In genomic region chr4:129079126-129079525, GRCm38 (mm10) we compare ENCODE assay signal across 44 mouse cellular contexts. TPM values are rescaled to one million over a fixed set of nuclear protein-coding genes. Genes with fewer than 3 reads are reported as not detected.
"Had no signal": no experiment of that assay in that cellular context is flagged by ENCODE, and none has a peak within 500 bp of the region (broad histone marks: within the 10 kb centered on the region; RNA-seq: fewer than 3 reads in every experiment).

No protein-coding gene starts in this region.

- H3K4me1 ChIP-seq: heart, embryonic 12.5 days; hindbrain, embryonic 12.5 days; hindbrain, embryonic 13.5 days; hindbrain, embryonic 15.5 days; intestine, embryonic 15.5 days had no signal

- H3K27me3 ChIP-seq: heart, embryonic 12.5 days; heart, embryonic 13.5 days; heart, embryonic 15.5 days; hindbrain, embryonic 12.5 days; hindbrain, embryonic 13.5 days; hindbrain, embryonic 15.5 days; intestine, embryonic 15.5 days; kidney, embryonic 15.5 days had no signal

- ATAC-seq: hindbrain, embryonic 16.5 days; hindbrain, postnatal 0 days; inflammation-experienced regulatory T-cells, adult 6 months; intestine, embryonic 15.5 days; intestine, embryonic 16.5 days; intestine, postnatal 0 days had no signal

- DNase-seq: heart, postnatal 10 days; heart, postnatal 14 days; heart, postnatal 36 days; heart, postnatal 4 days; kidney, adult 11 months; kidney, adult 18-20 months; kidney, adult 2 months; kidney, adult 8-10 months; kidney, adult 9 months; kidney, postnatal 10 days; kidney, postnatal 14 days; kidney, postnatal 25 days; kidney, postnatal 36 days; kidney, postnatal 4 days; layer of hippocampus, adult 9-11 months; layer of hippocampus, postnatal 36 days had no signal

- H3K27ac ChIP-seq: heart, embryonic 13.5 days; heart, embryonic 15.5 days; hindbrain, embryonic 10.5 days; hindbrain, embryonic 12.5 days; hindbrain, embryonic 13.5 days; hindbrain, embryonic 14.5 days; hindbrain, embryonic 15.5 days; hindbrain, postnatal 0 days; intestine, embryonic 15.5 days; kidney, embryonic 15.5 days; kidney, postnatal 0 days; layer of hippocampus, adult 2 months; left cerebral cortex, adult 2 months had no signal

- H3K9ac ChIP-seq: heart, embryonic 12.5 days; heart, embryonic 13.5 days; heart, embryonic 15.5 days; hindbrain, embryonic 12.5 days; hindbrain, embryonic 13.5 days; hindbrain, embryonic 14.5 days; hindbrain, embryonic 15.5 days; intestine, embryonic 15.5 days; kidney, embryonic 15.5 days had no signal

- H3K4me3 ChIP-seq: heart, embryonic 12.5 days; heart, embryonic 13.5 days; heart, embryonic 15.5 days; hindbrain, embryonic 10.5 days; hindbrain, embryonic 12.5 days; hindbrain, embryonic 13.5 days; hindbrain, embryonic 15.5 days; intestine, embryonic 15.5 days; kidney, embryonic 15.5 days; layer of hippocampus, adult 2 months; left cerebral cortex, adult 2 months had no signal

RNA-seq across cellular contexts. Expression of gene Tmem54, which starts 26.2 kb away (rescaled TPM):
- total RNA-seq: heart, postnatal 10 days; heart, postnatal 14 days; heart, postnatal 25 days; heart, postnatal 36 days; heart, postnatal 4 days; hematopoietic stem cell, adult 5-6 weeks; hindbrain, postnatal 0 days; layer of hippocampus, adult 18-20 months; layer of hippocampus, adult 2 months; layer of hippocampus, adult 8-10 months; layer of hippocampus, postnatal 14 days; layer of hippocampus, postnatal 25 days; layer of hippocampus, postnatal 36 days; left cerebral cortex, adult 18-20 months; left cerebral cortex, adult 2 months; left cerebral cortex, adult 8-10 months had no signal
- polyA plus RNA-seq: heart, embryonic 14.5 days; heart, postnatal 0 days; hindbrain, embryonic 13.5 days; hindbrain, embryonic 14.5 days; hindbrain, embryonic 15.5 days; inflammation-experienced regulatory T-cells, adult 6 months had no signal

RNA-seq across cellular contexts. Expression of gene Hpca, which starts 42.7 kb away (rescaled TPM):
- total RNA-seq: heart, postnatal 25 days; heart, postnatal 36 days; hematopoietic stem cell, adult 5-6 weeks had no signal
- polyA plus RNA-seq: inflammation-experienced regulatory T-cells, adult 6 months had no signal
